Mouse (Mus musculus): ENCODE results near the gene Cercam. TPM values are rescaled to one million over a fixed set of nuclear protein-coding genes. Genes with fewer than 3 reads are reported as not detected.

The Cercam gene
- polyA plus RNA-seq, 1 experiment: 38.2 TPM

- no peak for TF ChIP-seq POLR2A (IDR thresholded peaks at IDR 0.05; ENCODE audit: borderline replicate concordance, insufficient read depth, low read length)
- Histone ChIP-seq H3K4me1 (ENCODE audit: control insufficient read depth, insufficient read depth, low read length) (peaks cover 8% of the 10 kb centered on the region; the same call in 1 of the 2 replicates), H3K27ac (ENCODE audit: insufficient read depth, low read length) (no peak overlapping the region; the same call in 1 of the 2 replicates), H3K27me3 (ENCODE audit: control insufficient read depth, insufficient read depth, low read length) (no peaks in the 10 kb centered on the region), H3K4me3 (replicated peaks; ENCODE audit: insufficient read depth, low read depth, low read length) (no peak overlapping the region)
- WGBS: 82% methylated on average over 4 of the region's 4 CpGs
- DNase-seq: peak in 1 of 2 experiments; percentile 45
Observed at GRCm38 (mm10) chr2:29831106-29831505, 37.9 kb upstream of the Cercam start.

- Histone ChIP-seq H3K27me3 (ENCODE audit: control insufficient read depth, insufficient read depth, low read length) (no peaks in the 10 kb centered on the region), H3K27ac (ENCODE audit: insufficient read depth, low read length) (no peak overlapping the region), H3K4me3 (replicated peaks; ENCODE audit: insufficient read depth, low read depth, low read length) (no peak overlapping the region), H3K4me1 (ENCODE audit: control insufficient read depth, insufficient read depth, low read length) (no peaks in the 10 kb centered on the region)
- TF ChIP-seq POLR2A (IDR thresholded peaks at IDR 0.05; ENCODE audit: borderline replicate concordance, insufficient read depth, low read length) (no peak), CTCF (IDR thresholded peaks at IDR 0.05; ENCODE audit: borderline replicate concordance, insufficient read depth, low read depth, low read length) (no peak)
- WGBS: 91% methylated on average over 5 of the region's 5 CpGs
- DNase-seq: no peak
Observed at GRCm38 (mm10) chr2:29833796-29834195, 35.2 kb upstream of the Cercam start.

- 19% methylated on average over 2 of the region's 2 CpGs for WGBS
- H3K4me1 ChIP-seq (ENCODE audit: control insufficient read depth, insufficient read depth, low read length): no peaks in the 10 kb centered on the region
- no peak overlapping the region for H3K4me3 ChIP-seq (replicated peaks; ENCODE audit: insufficient read depth, low read depth, low read length)
- H3K27ac ChIP-seq (ENCODE audit: insufficient read depth, low read length): peak overlapping the region; percentile 25; the same call in 1 of the 2 replicates
- no peaks in the 10 kb centered on the region for H3K27me3 ChIP-seq (ENCODE audit: control insufficient read depth, insufficient read depth, low read length)
- no peak for DNase-seq
- TF ChIP-seq POLR2A (IDR thresholded peaks at IDR 0.05; ENCODE audit: borderline replicate concordance, insufficient read depth, low read length): no peak
- no peak for TF ChIP-seq CTCF (IDR thresholded peaks at IDR 0.05; ENCODE audit: borderline replicate concordance, insufficient read depth, low read depth, low read length)
Observed at GRCm38 (mm10) chr2:29835391-29835899, 33.5 kb upstream of the Cercam start.

GRCm38 (mm10) chr2:29839460-29839859 lies 29.5 kb upstream of the Cercam start:
- no peaks in the 10 kb centered on the region for H3K4me1 ChIP-seq (ENCODE audit: control insufficient read depth, insufficient read depth, low read length)
- H3K4me3 ChIP-seq (replicated peaks; ENCODE audit: insufficient read depth, low read depth, low read length): no peak overlapping the region
- DNase-seq: no peak
- WGBS: 24% methylated on average over 4 of the region's 4 CpGs
- H3K27ac ChIP-seq (ENCODE audit: insufficient read depth, low read length): no peak overlapping the region
- no peaks in the 10 kb centered on the region for H3K27me3 ChIP-seq (ENCODE audit: control insufficient read depth, insufficient read depth, low read length)
- TF ChIP-seq POLR2A (IDR thresholded peaks at IDR 0.05; ENCODE audit: borderline replicate concordance, insufficient read depth, low read length): no peak
- TF ChIP-seq CTCF (IDR thresholded peaks at IDR 0.05; ENCODE audit: borderline replicate concordance, insufficient read depth, low read depth, low read length): no peak

GRCm38 (mm10) chr2:29843231-29844105 lies 25.5 kb upstream of the Cercam start:
- no peak for DNase-seq
- no peaks in the 10 kb centered on the region for H3K4me1 ChIP-seq (ENCODE audit: control insufficient read depth, insufficient read depth, low read length)
- H3K4me3 ChIP-seq (replicated peaks; ENCODE audit: insufficient read depth, low read depth, low read length): no peak overlapping the region
- no peaks in the 10 kb centered on the region for H3K27me3 ChIP-seq (ENCODE audit: control insufficient read depth, insufficient read depth, low read length)
- TF ChIP-seq POLR2A (IDR thresholded peaks at IDR 0.05; ENCODE audit: borderline replicate concordance, insufficient read depth, low read length): no peak
- no peak for TF ChIP-seq CTCF (IDR thresholded peaks at IDR 0.05; ENCODE audit: borderline replicate concordance, insufficient read depth, low read depth, low read length)
- WGBS: 37% methylated on average over 9 of the region's 9 CpGs
- H3K27ac ChIP-seq (ENCODE audit: insufficient read depth, low read length): no peak overlapping the region; the same call in 1 of the 2 replicates

GRCm38 (mm10) chr2:29844115-29844514 lies 24.8 kb upstream of the Cercam start:
- no peaks in the 10 kb centered on the region for H3K4me1 ChIP-seq (ENCODE audit: control insufficient read depth, insufficient read depth, low read length)
- DNase-seq: no peak
- no peak overlapping the region for H3K4me3 ChIP-seq (replicated peaks; ENCODE audit: insufficient read depth, low read depth, low read length)

GRCm38 (mm10) chr2:29844661-29845060 lies 24.3 kb upstream of the Cercam start:
- peak overlapping the region; percentile 15 for H3K4me3 ChIP-seq (replicated peaks; ENCODE audit: insufficient read depth, low read depth, low read length)
- H3K27ac ChIP-seq (ENCODE audit: insufficient read depth, low read length): peak overlapping the region; percentile 50; the same call in 1 of the 2 replicates
- 60% methylated on average over 3 of the region's 3 CpGs for WGBS
- H3K4me1 ChIP-seq (ENCODE audit: control insufficient read depth, insufficient read depth, low read length): no peaks in the 10 kb centered on the region
- no peak for TF ChIP-seq POLR2A (IDR thresholded peaks at IDR 0.05; ENCODE audit: borderline replicate concordance, insufficient read depth, low read length)
- no peak for TF ChIP-seq CTCF (IDR thresholded peaks at IDR 0.05; ENCODE audit: borderline replicate concordance, insufficient read depth, low read depth, low read length)
- H3K27me3 ChIP-seq (ENCODE audit: control insufficient read depth, insufficient read depth, low read length): no peaks in the 10 kb centered on the region
- no peak for DNase-seq

More at GRCm38 (mm10) chr2:29844115-29844514, 24.8 kb upstream of the Cercam start:
- TF ChIP-seq CTCF (IDR thresholded peaks at IDR 0.05; ENCODE audit: borderline replicate concordance, insufficient read depth, low read depth, low read length) (no peak), POLR2A (IDR thresholded peaks at IDR 0.05; ENCODE audit: borderline replicate concordance, insufficient read depth, low read length) (no peak)
- 71% methylated on average over 2 of the region's 2 CpGs for WGBS
- peak overlapping the region; percentile 50; the same call in 1 of the 2 replicates for H3K27ac ChIP-seq (ENCODE audit: insufficient read depth, low read length)
- no peaks in the 10 kb centered on the region for H3K27me3 ChIP-seq (ENCODE audit: control insufficient read depth, insufficient read depth, low read length)

GRCm38 (mm10) chr2:29845636-29846035 lies 23.3 kb upstream of the Cercam start:
- TF ChIP-seq POLR2A (IDR thresholded peaks at IDR 0.05; ENCODE audit: borderline replicate concordance, insufficient read depth, low read length): no peak
- TF ChIP-seq CTCF (IDR thresholded peaks at IDR 0.05; ENCODE audit: borderline replicate concordance, insufficient read depth, low read depth, low read length): no peak
- no peaks in the 10 kb centered on the region for H3K4me1 ChIP-seq (ENCODE audit: control insufficient read depth, insufficient read depth, low read length)
- H3K4me3 ChIP-seq (replicated peaks; ENCODE audit: insufficient read depth, low read depth, low read length): peak overlapping the region; percentile 29
- peak in 1 of 2 experiments; percentile 32 for DNase-seq
- H3K27ac ChIP-seq (ENCODE audit: insufficient read depth, low read length): peak overlapping the region; percentile 37; the same call in 1 of the 2 replicates
- 36% methylated on average over 25 of the region's 25 CpGs for WGBS
- H3K27me3 ChIP-seq (ENCODE audit: control insufficient read depth, insufficient read depth, low read length): no peaks in the 10 kb centered on the region

All from cerebellum, adult 2 months (tissue).